Mouse (Mus musculus): Measurements from ENCODE around the gene Myh7.

- no peak for TF ChIP-seq CTCF (IDR thresholded peaks at IDR 0.05; ENCODE audit: insufficient read depth, low read length)
- no peak for TF ChIP-seq POLR2A (IDR thresholded peaks at IDR 0.05; ENCODE audit: borderline replicate concordance, extremely low read depth, low read depth, low read length)
These were observed 22.4 kb upstream of the Myh7 start for GRCm38 (mm10) chr14:55016876-55017275.
